Mouse (Mus musculus) liver, adult 2 months (tissue): ENCODE measurements around the gene Itga3.

ENCODE experiments used
- CTCF ChIP-seq: fragments of 200-500 bp; IDR thresholded peaks from 2 replicates; pipeline ENCODE4 v1.5.1; 2011; ENCODE audit warnings: low read depth, low read length, control low read depth
- POLR2A ChIP-seq: fragments of 200-500 bp; IDR thresholded peaks from 2 replicates; pipeline ENCODE4 v1.6.1; 2011; ENCODE audit warnings: low read length, control low read depth; ENCODE audit not compliant: insufficient read depth; ENCODE audit errors: extremely low read depth

GRCm38 (mm10) chr11:95109000-95109399 lies 32.4 kb upstream of the Itga3 start:
- TF ChIP-seq CTCF (no peak), POLR2A (no peak)
